Comparison of ENCODE assay signal across 28 mouse cellular contexts in genomic region chr6:71093686-71094085, GRCm38 (mm10). TPM values are rescaled to one million over a fixed set of nuclear protein-coding genes. Genes with fewer than 3 reads are reported as not detected.
DNase-seq lines count a peak whose midpoint lies in the region; ATAC-seq and TF ChIP-seq lines count a peak whose summit lies in the region.
"Had no signal": no experiment of that assay in that cellular context is flagged by ENCODE, and none has a peak within 500 bp of the region (broad histone marks: within the 10 kb centered on the region; RNA-seq: fewer than 3 reads in every experiment).

No protein-coding gene starts in this region.

- no peak overlapping the region for H3K27ac ChIP-seq in kidney, embryonic 16.5 days (ENCODE audit: low read length)
- no peak overlapping the region; the same call in 1 of the 2 replicates for H3K27ac ChIP-seq in liver, adult 2 months (replicated peaks; ENCODE audit: insufficient read depth, low read depth, low read length)
- H3K27ac ChIP-seq: forebrain, embryonic 13.5 days; heart, embryonic 13.5 days; hindbrain, embryonic 15.5 days; liver, embryonic 13.5 days; midbrain, embryonic 10.5 days; neural tube, embryonic 15.5 days had no signal

- peak; percentile 8 for DNase-seq in cerebellum, adult 11 months
- DNase-seq in cerebellum, postnatal 14 days = no peak
- DNase-seq in kidney, adult 11 months = peak; percentile 60
- peak; percentile 87 for DNase-seq in liver, adult 2 months (ENCODE audit: extremely low read depth, low read depth, low spot score)
- DNase-seq in liver = no peak
- DNase-seq in kidney, postnatal 14 days = peak; percentile 24
- DNase-seq in right cerebral cortex, postnatal 14 days = no peak
- DNase-seq: adrenal gland, adult 2 months; adrenal gland, postnatal 36 days; cerebellum, postnatal 25 days; gastrocnemius, postnatal 10 days; heart, postnatal 10 days; liver, embryonic 13.5 days; lung, adult 2 months; lung, postnatal 14 days; retina, postnatal 1 day; right cerebral cortex, postnatal 25 days; thymus, adult 2 months had no signal

- 90% methylated on average over 5 of the region's 6 CpGs for WGBS in kidney, embryonic 16.5 days
- 39% methylated on average over 6 of the region's 6 CpGs for WGBS in liver, adult 2 months

- H3K27me3 ChIP-seq in kidney, embryonic 16.5 days (ENCODE audit: insufficient read depth, low read length) = no peaks in the 10 kb centered on the region
- H3K27me3 ChIP-seq in liver, adult 2 months (ENCODE audit: control insufficient read depth, insufficient read depth, low read length) = no peaks in the 10 kb centered on the region
- H3K27me3 ChIP-seq: CH12.LX; forebrain, embryonic 13.5 days; heart, embryonic 13.5 days; hindbrain, embryonic 15.5 days; liver, embryonic 13.5 days; midbrain, embryonic 15.5 days; neural tube, embryonic 15.5 days had no signal

- ATAC-seq in kidney, embryonic 16.5 days (ENCODE audit: low FRiP score, low TSS enrichment) = no peak
- ATAC-seq: activated CD4-positive, CD25-positive, alpha-beta regulatory T cell, adult 4 months; forebrain, embryonic 13.5 days; midbrain, embryonic 15.5 days had no signal

- no peaks in the 10 kb centered on the region for H3K36me3 ChIP-seq in kidney, embryonic 16.5 days (ENCODE audit: insufficient read depth, low read length)
- no peaks in the 10 kb centered on the region for H3K36me3 ChIP-seq in liver, adult 2 months (ENCODE audit: control insufficient read depth, insufficient read depth, low read length)
- H3K36me3 ChIP-seq: heart, embryonic 13.5 days; hindbrain, embryonic 15.5 days; liver, embryonic 13.5 days; midbrain, embryonic 10.5 days; midbrain, embryonic 15.5 days; neural tube, embryonic 15.5 days had no signal

- H3K79me2 ChIP-seq in liver, adult 2 months (ENCODE audit: control insufficient read depth, insufficient read depth, low read length) = no peaks in the 10 kb centered on the region

- no peak overlapping the region for H3K9ac ChIP-seq in kidney, embryonic 16.5 days (replicated peaks; ENCODE audit: low read length)
- H3K9ac ChIP-seq in liver, adult 2 months (ENCODE audit: low read depth, low read length) = no peak overlapping the region
- H3K9ac ChIP-seq: forebrain, embryonic 13.5 days; heart, embryonic 13.5 days; hindbrain, embryonic 15.5 days; liver, embryonic 13.5 days; midbrain, embryonic 15.5 days; neural tube, embryonic 15.5 days had no signal

- no peaks in the 10 kb centered on the region for H3K9me3 ChIP-seq in kidney, embryonic 16.5 days (ENCODE audit: low read length)
- H3K9me3 ChIP-seq: forebrain, embryonic 13.5 days; heart, embryonic 13.5 days; hindbrain, embryonic 15.5 days; liver, embryonic 13.5 days; midbrain, embryonic 10.5 days; midbrain, embryonic 15.5 days; neural tube, embryonic 15.5 days had no signal

- TF ChIP-seq CTCF in liver, adult 2 months (IDR thresholded peaks at IDR 0.05; ENCODE audit: low read depth, low read length) = no peak

- H3K4me1 ChIP-seq in kidney, embryonic 16.5 days (ENCODE audit: insufficient read depth, low read length) = peaks cover 7% of the 10 kb centered on the region; the same call in 1 of the 2 replicates
- peaks cover 2% of the 10 kb centered on the region; the same call in 1 of the 2 replicates for H3K4me1 ChIP-seq in liver, adult 2 months (ENCODE audit: control insufficient read depth, insufficient read depth, low read length)
- H3K4me1 ChIP-seq: forebrain, embryonic 13.5 days; hindbrain, embryonic 15.5 days; liver, embryonic 13.5 days; midbrain, embryonic 10.5 days; midbrain, embryonic 15.5 days; neural tube, embryonic 15.5 days had no signal

- H3K4me2 ChIP-seq in kidney, embryonic 16.5 days (replicated peaks; ENCODE audit: low read depth, low read length) = no peak overlapping the region
- H3K4me2 ChIP-seq: forebrain, embryonic 13.5 days; heart, embryonic 13.5 days; hindbrain, embryonic 15.5 days; liver, embryonic 13.5 days; midbrain, embryonic 15.5 days; neural tube, embryonic 15.5 days had no signal

- no peak for TF ChIP-seq POLR2A in liver, adult 2 months (IDR thresholded peaks at IDR 0.05; ENCODE audit: extremely low read depth, insufficient read depth, low read length)

- H3K4me3 ChIP-seq in kidney, embryonic 16.5 days (ENCODE audit: low read length) = no peak overlapping the region
- H3K4me3 ChIP-seq in liver, adult 2 months (ENCODE audit: insufficient read depth, low read depth, low read length) = no peak overlapping the region
- H3K4me3 ChIP-seq: forebrain, embryonic 13.5 days; heart, embryonic 13.5 days; hindbrain, embryonic 15.5 days; liver, embryonic 13.5 days; midbrain, embryonic 10.5 days; midbrain, embryonic 15.5 days; neural tube, embryonic 15.5 days had no signal

RNA-seq across cellular contexts. Expression of gene Thnsl2, which starts 50.6 kb away (rescaled TPM):
- 57.1 and 69.9 TPM in 2 replicates for polyA plus RNA-seq in kidney, embryonic 16.5 days (2015; fragmentation: Nextera tagmentation; extraction: Ambion mirVana)
- total RNA-seq in liver, adult 2 months (2014; rRNA removed) = 54.5 and 69.7 TPM in 2 replicates
- polyA plus RNA-seq in liver, adult 2 months (2012; rRNA removed) = 50.1 and 57.4 TPM in 2 replicates
- total RNA-seq: CH12.LX had no signal
- polyA plus RNA-seq: C2C12 had no signal

Comparison
In these comparisons a context has a peak if more than half of its experiments do, and no peak if none do; other contexts are left out.
1. DNase-seq: peak in cerebellum, adult 11 months (single experiment), kidney, adult 11 months (single experiment), liver, adult 2 months (single experiment) and kidney, postnatal 14 days (single experiment); none in cerebellum, postnatal 14 days (0 of 2), liver (single experiment) and right cerebral cortex, postnatal 14 days (single experiment).